Mouse (Mus musculus): ENCODE measurements around the gene Trio. TPM values are rescaled to one million over a fixed set of nuclear protein-coding genes. Genes with fewer than 3 reads are reported as not detected.

Trio gene
- polyA plus RNA-seq, 1 experiment from 2014 or later, result 31.2 TPM

GRCm38 (mm10) chr15:27804447-27804846 is 221.2 kb downstream of the Trio start:
- no peak overlapping the region for H3K4me2 ChIP-seq (ENCODE audit: low read depth)
- H3K36me3 ChIP-seq (ENCODE audit: control insufficient read depth, insufficient read depth, low read length), result peaks cover 7% of the 10 kb centered on the region
- DNase-seq (ENCODE audit: low spot score), result no peak
- no peak overlapping the region for H3K9ac ChIP-seq (ENCODE audit: low read length)
- no peaks in the 10 kb centered on the region for H3K27me3 ChIP-seq (ENCODE audit: control insufficient read depth, insufficient read depth, low read length)
- no peak overlapping the region for H3K27ac ChIP-seq (ENCODE audit: low read depth, low read length)
- no peak overlapping the region for H3K4me3 ChIP-seq (ENCODE audit: low read depth, low read length)
- ATAC-seq (ENCODE audit: insufficient read depth, low FRiP score, low TSS enrichment), result no peak
- H3K4me1 ChIP-seq (ENCODE audit: control insufficient read depth, insufficient read depth, low read length), result 0 out of 2 replicates have a peak, but pooled peaks cover 3% of the 10 kb centered on the region
- WGBS, result 84% methylated on average over 14 of the region's 14 CpGs
- H3K9me3 ChIP-seq (ENCODE audit: control insufficient read depth, low read length), result no peaks in the 10 kb centered on the region

- H3K27me3 ChIP-seq (ENCODE audit: control insufficient read depth, insufficient read depth, low read length), result no peaks in the 10 kb centered on the region
- H3K4me3 ChIP-seq (ENCODE audit: low read depth, low read length), result no peak overlapping the region
- H3K9me3 ChIP-seq (ENCODE audit: control insufficient read depth, low read length), result no peaks in the 10 kb centered on the region
- no peak overlapping the region for H3K27ac ChIP-seq (ENCODE audit: low read depth, low read length)
- WGBS, result 69% methylated on average over 18 of the region's 18 CpGs
- peaks cover 7% of the 10 kb centered on the region for H3K36me3 ChIP-seq (ENCODE audit: control insufficient read depth, insufficient read depth, low read length)
- no peak overlapping the region for H3K9ac ChIP-seq (ENCODE audit: low read length)
- H3K4me2 ChIP-seq (ENCODE audit: low read depth), result no peak overlapping the region
- ATAC-seq (ENCODE audit: insufficient read depth, low FRiP score, low TSS enrichment) (no peak), DNase-seq (ENCODE audit: low spot score) (no peak)
- 0 out of 2 replicates have a peak, but pooled peaks cover 3% of the 10 kb centered on the region for H3K4me1 ChIP-seq (ENCODE audit: control insufficient read depth, insufficient read depth, low read length)
These were observed 221.9 kb downstream of the Trio start for GRCm38 (mm10) chr15:27803568-27804345.

DNA sequence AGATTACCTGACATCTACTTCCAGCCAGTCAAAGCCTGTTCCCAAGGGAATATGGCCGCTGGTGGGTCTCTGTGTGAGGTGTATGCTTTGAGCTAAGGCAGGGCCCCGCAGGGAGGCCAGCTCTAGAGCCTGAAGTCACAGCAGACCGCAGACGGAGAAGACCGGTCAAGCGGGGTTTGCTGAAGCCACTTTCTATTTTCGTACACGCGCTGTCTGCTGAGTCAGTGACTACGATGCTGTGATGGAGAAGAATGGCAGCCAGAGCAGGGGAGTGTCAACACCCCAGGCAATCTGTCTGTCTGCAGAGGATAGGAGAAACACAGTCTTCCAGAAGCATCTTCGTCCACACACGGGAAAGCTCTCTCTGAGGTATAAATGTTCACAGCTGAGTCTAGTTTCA is 223.4 kb downstream of the Trio start:
- peaks cover 7% of the 10 kb centered on the region for H3K36me3 ChIP-seq (ENCODE audit: control insufficient read depth, insufficient read depth, low read length)
- no peaks in the 10 kb centered on the region for H3K27me3 ChIP-seq (ENCODE audit: control insufficient read depth, insufficient read depth, low read length)
- no peaks in the 10 kb centered on the region for H3K9me3 ChIP-seq (ENCODE audit: control insufficient read depth, low read length)
- no peak overlapping the region for H3K4me3 ChIP-seq (ENCODE audit: low read depth, low read length)
- no peak for ATAC-seq (ENCODE audit: insufficient read depth, low FRiP score, low TSS enrichment)
- H3K9ac ChIP-seq (ENCODE audit: low read length), result no peak overlapping the region
- no peak for DNase-seq (ENCODE audit: low spot score)
- H3K4me1 ChIP-seq (ENCODE audit: control insufficient read depth, insufficient read depth, low read length), result 0 out of 2 replicates have a peak, but pooled peaks cover 3% of the 10 kb centered on the region
- no peak overlapping the region for H3K27ac ChIP-seq (ENCODE audit: low read depth, low read length)
- WGBS, result 84% methylated on average over 12 of the region's 12 CpGs
- H3K4me2 ChIP-seq (ENCODE audit: low read depth), result no peak overlapping the region

DNA sequence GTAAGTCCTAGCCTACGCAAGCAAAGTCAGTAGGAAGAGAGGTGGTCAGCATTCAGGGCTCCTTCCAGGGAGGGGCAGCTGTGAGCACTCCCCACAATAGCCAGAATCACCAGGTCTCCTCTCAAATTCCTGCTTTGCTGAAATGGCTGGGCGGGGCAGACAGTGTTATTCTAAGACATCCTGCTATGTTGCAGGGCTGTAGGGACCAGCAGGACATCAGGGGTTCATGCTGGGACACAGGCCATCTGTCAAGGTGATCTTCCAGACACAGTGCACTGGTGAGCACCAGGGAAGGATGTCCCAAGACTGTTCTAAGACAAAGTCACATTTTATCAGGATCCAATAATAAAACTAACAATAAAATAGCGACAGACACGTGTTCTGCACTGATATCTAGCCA is 224.5 kb downstream of the Trio start:
- Histone ChIP-seq H3K4me3 (ENCODE audit: low read depth, low read length) (no peak overlapping the region), H3K4me2 (ENCODE audit: low read depth) (no peak overlapping the region), H3K4me1 (ENCODE audit: control insufficient read depth, insufficient read depth, low read length) (0 out of 2 replicates have a peak, but pooled peaks cover under 1% of the 10 kb centered on the region), H3K27ac (ENCODE audit: low read depth, low read length) (no peak overlapping the region), H3K27me3 (ENCODE audit: control insufficient read depth, insufficient read depth, low read length) (no peaks in the 10 kb centered on the region), H3K9me3 (ENCODE audit: control insufficient read depth, low read length) (no peaks in the 10 kb centered on the region), H3K9ac (ENCODE audit: low read length) (no peak overlapping the region), H3K36me3 (ENCODE audit: control insufficient read depth, insufficient read depth, low read length) (peaks cover 7% of the 10 kb centered on the region)
- DNase-seq (ENCODE audit: low spot score), result no peak
- no peak for ATAC-seq (ENCODE audit: insufficient read depth, low FRiP score, low TSS enrichment)
- WGBS, result 44% methylated on average over 4 of the region's 4 CpGs

- Histone ChIP-seq H3K36me3 (ENCODE audit: control insufficient read depth, insufficient read depth, low read length) (peaks cover 2% of the 10 kb centered on the region), H3K27me3 (ENCODE audit: control insufficient read depth, insufficient read depth, low read length) (no peaks in the 10 kb centered on the region), H3K4me3 (ENCODE audit: low read depth, low read length) (no peak overlapping the region), H3K4me1 (ENCODE audit: control insufficient read depth, insufficient read depth, low read length) (peaks cover 5% of the 10 kb centered on the region; the same call in 1 of the 2 replicates), H3K9ac (ENCODE audit: low read length) (no peak overlapping the region), H3K9me3 (ENCODE audit: control insufficient read depth, low read length) (no peaks in the 10 kb centered on the region), H3K4me2 (ENCODE audit: low read depth) (no peak overlapping the region), H3K27ac (ENCODE audit: low read depth, low read length) (no peak overlapping the region)
- DNase-seq (ENCODE audit: low spot score), result no peak
- WGBS, result 76% methylated on average over 20 of the region's 20 CpGs
- ATAC-seq (ENCODE audit: insufficient read depth, low FRiP score, low TSS enrichment), result no peak
These were observed 228.0 kb downstream of the Trio start for GRCm38 (mm10) chr15:27797480-27798155.

DNA sequence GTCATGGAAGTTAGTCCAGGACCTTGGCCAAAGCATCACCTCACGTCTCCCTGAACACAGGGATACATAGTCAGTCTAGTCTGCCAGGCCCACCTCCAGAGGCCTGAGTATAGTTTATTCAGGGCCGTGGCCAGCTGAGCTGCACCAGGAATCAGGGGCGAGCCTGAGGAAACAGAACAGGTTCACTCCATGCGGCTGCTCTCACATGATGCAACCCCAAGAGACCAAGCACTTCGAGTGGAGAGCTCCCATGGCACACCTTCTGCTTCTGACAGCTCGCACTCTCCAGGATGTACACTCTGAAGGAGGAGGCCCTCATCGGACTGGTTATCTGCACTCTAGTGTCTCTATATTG is 228.8 kb downstream of the Trio start:
- H3K4me1 ChIP-seq (ENCODE audit: control insufficient read depth, insufficient read depth, low read length), result peaks cover 5% of the 10 kb centered on the region; the same call in 1 of the 2 replicates
- 85% methylated on average over 7 of the region's 7 CpGs for WGBS

DNA sequence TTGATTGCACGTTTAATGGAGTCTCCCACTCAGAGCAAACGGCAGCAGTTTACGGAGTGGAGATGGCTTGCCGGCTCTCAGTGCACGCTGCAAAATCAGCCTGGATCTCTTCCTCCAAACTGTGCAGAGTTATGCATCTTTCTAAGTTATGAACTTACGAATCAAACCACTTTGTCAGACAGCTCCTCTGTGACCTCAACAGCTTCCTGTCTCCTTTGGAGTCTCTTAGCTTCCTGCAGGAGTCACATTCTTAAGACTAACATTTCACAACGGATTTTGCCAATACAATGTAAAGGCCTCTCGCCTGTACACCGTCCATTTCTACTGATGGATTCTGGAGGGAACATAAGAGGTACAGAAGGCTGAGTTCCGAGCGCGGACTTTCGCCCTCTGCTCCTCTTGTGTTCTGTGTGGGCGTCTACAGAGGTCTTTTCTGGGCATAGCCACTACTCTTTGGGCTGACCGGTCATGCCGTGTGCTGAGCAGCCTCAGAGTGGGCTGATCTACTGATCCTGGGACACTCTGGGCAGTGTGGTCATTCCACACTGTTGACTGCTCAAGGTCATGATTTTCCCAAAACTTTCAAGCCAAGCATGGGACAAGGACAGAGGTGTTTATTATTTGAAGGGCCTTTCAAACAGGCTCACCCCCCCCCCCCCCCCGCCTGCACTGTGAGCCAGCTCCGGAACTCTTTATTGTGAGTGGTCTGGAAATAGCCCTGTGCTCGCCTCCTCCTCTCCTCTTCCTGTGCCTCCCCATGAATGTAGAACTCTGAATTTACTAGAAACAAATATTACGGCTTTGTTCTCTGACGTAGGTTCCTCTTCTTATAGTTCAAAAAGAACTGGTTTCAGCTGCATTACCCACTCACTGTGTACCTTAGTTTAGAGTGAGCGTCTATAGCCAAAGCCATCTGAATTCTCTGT is 229.4 kb downstream of the Trio start:
- Histone ChIP-seq H3K27me3 (ENCODE audit: control insufficient read depth, insufficient read depth, low read length) (no peaks in the 10 kb centered on the region), H3K27ac (ENCODE audit: low read depth, low read length) (no peak overlapping the region), H3K4me1 (ENCODE audit: control insufficient read depth, insufficient read depth, low read length) (peaks cover 5% of the 10 kb centered on the region; the same call in 1 of the 2 replicates), H3K4me3 (ENCODE audit: low read depth, low read length) (no peak overlapping the region), H3K9ac (ENCODE audit: low read length) (no peak overlapping the region), H3K36me3 (ENCODE audit: control insufficient read depth, insufficient read depth, low read length) (no peaks in the 10 kb centered on the region; the same call in 1 of the 2 replicates), H3K4me2 (ENCODE audit: low read depth) (no peak overlapping the region), H3K9me3 (ENCODE audit: control insufficient read depth, low read length) (no peaks in the 10 kb centered on the region)
- no peak for DNase-seq (ENCODE audit: low spot score)
- WGBS, result 84% methylated on average over 22 of the region's 22 CpGs
- no peak for ATAC-seq (ENCODE audit: insufficient read depth, low FRiP score, low TSS enrichment)

More for the DNA sequence above, 228.8 kb downstream of the Trio start:
- H3K27ac ChIP-seq (ENCODE audit: low read depth, low read length), result peak overlapping the region; percentile 4; the same call in 1 of the 2 replicates
- no peaks in the 10 kb centered on the region for H3K27me3 ChIP-seq (ENCODE audit: control insufficient read depth, insufficient read depth, low read length)
- no peak overlapping the region for H3K9ac ChIP-seq (ENCODE audit: low read length)
- H3K9me3 ChIP-seq (ENCODE audit: control insufficient read depth, low read length), result no peaks in the 10 kb centered on the region
- no peak overlapping the region for H3K4me3 ChIP-seq (ENCODE audit: low read depth, low read length)
- ATAC-seq (ENCODE audit: insufficient read depth, low FRiP score, low TSS enrichment), result no peak
- no peak for DNase-seq (ENCODE audit: low spot score)
- H3K4me2 ChIP-seq (ENCODE audit: low read depth), result no peak overlapping the region
- no peaks in the 10 kb centered on the region; the same call in 1 of the 2 replicates for H3K36me3 ChIP-seq (ENCODE audit: control insufficient read depth, insufficient read depth, low read length)

GRCm38 (mm10) chr15:27793284-27793683 is 232.4 kb downstream of the Trio start:
- Histone ChIP-seq H3K9me3 (ENCODE audit: control insufficient read depth, low read length) (no peaks in the 10 kb centered on the region), H3K27me3 (ENCODE audit: control insufficient read depth, insufficient read depth, low read length) (no peaks in the 10 kb centered on the region), H3K36me3 (ENCODE audit: control insufficient read depth, insufficient read depth, low read length) (no peaks in the 10 kb centered on the region; the same call in 1 of the 2 replicates), H3K4me1 (ENCODE audit: control insufficient read depth, insufficient read depth, low read length) (peaks cover 15% of the 10 kb centered on the region), H3K4me2 (ENCODE audit: low read depth) (no peak overlapping the region), H3K4me3 (ENCODE audit: low read depth, low read length) (no peak overlapping the region), H3K27ac (ENCODE audit: low read depth, low read length) (no peak overlapping the region), H3K9ac (ENCODE audit: low read length) (no peak overlapping the region)
- ATAC-seq (ENCODE audit: insufficient read depth, low FRiP score, low TSS enrichment) (0 out of 2 replicates have a peak, but pooled peaks have one; percentile 10), DNase-seq (ENCODE audit: low spot score) (no peak)
- 60% methylated on average over 6 of the region's 6 CpGs for WGBS
